Mouse (Mus musculus): ENCODE data around the gene Ppfia4. TPM values are rescaled to one million over a fixed set of nuclear protein-coding genes. Genes with fewer than 3 reads are reported as not detected.
A peak's percentile ranks its signal among the peaks of the same experiment; 100 is the strongest.

Ppfia4 gene
- polyA plus RNA-seq, 1 experiment from 2014 or later = 2.4 TPM

DNA sequence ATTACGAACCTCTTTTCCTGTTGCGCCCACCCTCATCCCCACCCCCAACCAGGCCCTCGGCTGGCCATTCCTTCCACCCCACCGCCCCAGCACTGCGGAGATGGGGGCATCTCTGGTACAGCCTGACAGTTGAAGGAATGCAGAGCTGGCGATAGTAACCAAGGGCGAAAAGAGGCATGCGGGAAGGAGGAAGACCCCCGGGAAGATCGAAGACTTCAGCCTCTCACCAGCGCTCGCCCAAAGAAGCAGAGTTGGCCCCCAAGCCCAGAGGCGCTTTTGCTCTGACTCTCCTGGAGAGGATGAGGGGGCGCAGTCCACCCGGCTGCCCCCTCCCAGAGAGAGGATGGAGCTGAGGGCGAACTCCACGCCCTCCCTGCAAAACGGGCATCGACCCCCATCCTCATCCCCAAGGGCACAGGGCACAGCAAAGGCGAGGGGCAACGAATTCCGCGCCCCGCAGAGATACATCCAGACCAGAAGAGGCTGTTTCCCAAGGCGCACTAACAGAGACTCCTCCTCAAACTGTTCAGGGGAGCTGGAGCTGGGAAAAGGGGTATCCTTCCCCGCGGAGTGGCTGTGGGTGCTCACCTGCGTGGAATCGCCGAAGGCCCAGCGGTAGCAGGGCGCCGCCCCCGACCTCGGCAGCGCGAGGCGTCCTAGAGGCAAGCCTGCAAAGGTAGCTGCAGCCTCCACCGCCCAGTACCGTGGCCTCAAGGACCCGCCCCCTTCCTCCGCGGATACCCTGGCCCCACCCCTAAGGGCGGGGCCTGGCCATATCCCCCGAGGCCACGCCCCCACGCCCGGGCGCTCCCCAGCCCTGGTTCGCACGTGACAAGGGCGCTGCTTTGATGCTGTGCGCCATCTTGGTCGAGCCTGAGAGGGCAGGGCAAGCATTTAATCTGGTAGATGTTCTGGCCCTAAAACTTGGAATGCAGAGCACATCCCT is 11.6 kb upstream of the Ppfia4 start:
- Histone ChIP-seq H3K36me3 (ENCODE audit: insufficient read depth) (peaks cover 31% of the 10 kb centered on the region), H3K4me1 (ENCODE audit: insufficient read depth) (peaks cover 6% of the 10 kb centered on the region; the same call in 1 of the 2 replicates), H3K27ac (ENCODE audit: low read depth) (no peak overlapping the region), H3K9me3 (ENCODE audit: low read depth, low read length) (no peaks in the 10 kb centered on the region), H3K4me2 (peak overlapping the region; percentile 94), H3K4me3 (ENCODE audit: low read depth, low read length) (peak overlapping the region; percentile 53), H3K9ac (peak overlapping the region; percentile 59), H3K27me3 (ENCODE audit: insufficient read depth, low read length) (no peaks in the 10 kb centered on the region)
- under 1% methylated on average over 54 of the region's 54 CpGs for WGBS
- TF ChIP-seq CTCF (IDR thresholded peaks at IDR 0.05; ENCODE audit: low read depth) = no peak
- ATAC-seq (ENCODE audit: insufficient read depth) (peak; percentile 94), DNase-seq (peak; percentile 96)

DNA sequence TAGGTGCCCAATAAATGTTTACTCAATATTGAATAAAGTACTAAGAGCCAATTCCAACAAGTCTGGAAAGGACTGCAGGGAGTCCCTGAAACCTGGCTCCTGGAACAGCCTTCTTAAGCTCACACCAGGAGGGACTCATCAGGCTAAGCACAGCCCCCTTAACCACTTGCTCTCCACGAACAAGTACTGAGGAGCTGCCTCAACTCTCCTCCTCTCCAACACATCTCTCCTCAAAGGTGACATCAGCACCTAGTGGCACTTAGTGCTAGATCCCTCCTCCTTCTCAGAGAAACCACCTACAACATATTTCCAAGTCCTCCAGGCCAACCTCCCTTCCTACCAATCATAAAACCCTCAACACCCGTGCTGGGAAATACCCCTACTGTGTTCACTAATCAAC is 10.8 kb upstream of the Ppfia4 start:
- ATAC-seq (ENCODE audit: insufficient read depth) = 0 out of 2 replicates have a peak, but pooled peaks have one; percentile 1
- Histone ChIP-seq H3K27me3 (ENCODE audit: insufficient read depth, low read length) (no peaks in the 10 kb centered on the region), H3K9ac (no peak overlapping the region; the same call in 1 of the 2 replicates), H3K27ac (ENCODE audit: low read depth) (no peak overlapping the region), H3K36me3 (ENCODE audit: insufficient read depth) (peaks cover 27% of the 10 kb centered on the region), H3K4me3 (ENCODE audit: low read depth, low read length) (peak overlapping the region; percentile 53), H3K4me1 (ENCODE audit: insufficient read depth) (peaks cover 6% of the 10 kb centered on the region; the same call in 1 of the 2 replicates), H3K4me2 (peak overlapping the region; percentile 94), H3K9me3 (ENCODE audit: low read depth, low read length) (no peaks in the 10 kb centered on the region)
- 2% methylated on average over 2 of the region's 2 CpGs for WGBS
- no peak for TF ChIP-seq CTCF (IDR thresholded peaks at IDR 0.05; ENCODE audit: low read depth)
- peak; percentile 12 for DNase-seq

DNA sequence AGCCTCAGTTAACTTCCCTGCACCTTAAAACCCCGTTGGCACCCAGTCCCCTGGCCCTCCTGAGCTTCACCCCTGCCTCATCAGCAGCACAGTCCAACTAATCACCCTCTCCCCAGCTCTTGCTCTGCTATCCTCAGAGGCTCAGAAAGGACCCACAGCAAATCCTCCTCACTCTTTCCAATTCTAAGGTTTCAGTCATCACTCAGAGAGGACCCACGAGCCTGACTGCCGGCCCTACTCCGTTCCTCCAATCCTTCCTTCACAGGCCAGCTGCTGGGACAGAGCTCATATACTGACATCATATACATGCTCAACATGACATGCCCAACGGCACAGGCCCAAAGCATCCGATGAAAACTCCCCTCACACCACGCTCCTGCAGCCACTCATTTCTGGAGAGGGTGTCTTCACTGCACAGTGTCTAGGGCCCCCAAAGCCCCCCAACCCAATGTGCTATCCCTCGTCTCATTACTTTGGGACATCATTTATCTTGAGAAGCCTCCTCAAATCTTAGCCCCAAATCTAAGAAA is 10.1 kb upstream of the Ppfia4 start:
- H3K4me2 ChIP-seq = no peak overlapping the region
- H3K4me3 ChIP-seq (ENCODE audit: low read depth, low read length) = no peak overlapping the region
- ATAC-seq (ENCODE audit: insufficient read depth) = no peak
- no peaks in the 10 kb centered on the region for H3K27me3 ChIP-seq (ENCODE audit: insufficient read depth, low read length)
- no peak for TF ChIP-seq CTCF (IDR thresholded peaks at IDR 0.05; ENCODE audit: low read depth)
- no peaks in the 10 kb centered on the region for H3K9me3 ChIP-seq (ENCODE audit: low read depth, low read length)
- peaks cover 22% of the 10 kb centered on the region for H3K36me3 ChIP-seq (ENCODE audit: insufficient read depth)
- H3K27ac ChIP-seq (ENCODE audit: low read depth) = no peak overlapping the region
- no peak overlapping the region for H3K9ac ChIP-seq
- 70% methylated on average over 8 of the region's 8 CpGs for WGBS
- peaks cover 6% of the 10 kb centered on the region; the same call in 1 of the 2 replicates for H3K4me1 ChIP-seq (ENCODE audit: insufficient read depth)
- no peak for DNase-seq

DNA sequence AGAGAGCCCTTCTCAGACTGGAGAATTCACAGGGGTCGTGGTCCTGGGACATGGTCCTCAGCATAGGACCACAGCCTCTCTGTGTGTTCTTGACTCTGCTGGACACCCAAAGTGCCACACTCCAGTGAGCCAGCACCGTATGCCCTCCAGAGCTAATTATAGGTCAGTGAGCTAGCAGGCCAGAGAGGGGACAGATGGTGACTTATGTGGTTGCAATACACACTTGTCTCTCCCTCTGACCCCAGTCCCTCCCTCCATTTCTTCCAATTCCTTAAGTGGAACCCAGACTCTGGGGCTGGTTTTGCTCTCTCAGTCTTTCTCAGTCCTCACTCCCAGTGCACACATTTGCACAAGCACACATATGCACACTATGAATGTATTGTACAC is 9.5 kb upstream of the Ppfia4 start:
- no peak overlapping the region for H3K9ac ChIP-seq
- DNase-seq (no peak), ATAC-seq (ENCODE audit: insufficient read depth) (no peak)
- H3K27me3 ChIP-seq (ENCODE audit: insufficient read depth, low read length) = no peaks in the 10 kb centered on the region
- TF ChIP-seq CTCF (IDR thresholded peaks at IDR 0.05; ENCODE audit: low read depth) = no peak
- no peak overlapping the region for H3K4me2 ChIP-seq
- H3K4me3 ChIP-seq (ENCODE audit: low read depth, low read length) = no peak overlapping the region
- H3K27ac ChIP-seq (ENCODE audit: low read depth) = no peak overlapping the region
- H3K9me3 ChIP-seq (ENCODE audit: low read depth, low read length) = no peaks in the 10 kb centered on the region
- peaks cover 17% of the 10 kb centered on the region for H3K36me3 ChIP-seq (ENCODE audit: insufficient read depth)
- peaks cover 6% of the 10 kb centered on the region; the same call in 1 of the 2 replicates for H3K4me1 ChIP-seq (ENCODE audit: insufficient read depth)
- 63% methylated on average over 2 of the region's 2 CpGs for WGBS

DNA sequence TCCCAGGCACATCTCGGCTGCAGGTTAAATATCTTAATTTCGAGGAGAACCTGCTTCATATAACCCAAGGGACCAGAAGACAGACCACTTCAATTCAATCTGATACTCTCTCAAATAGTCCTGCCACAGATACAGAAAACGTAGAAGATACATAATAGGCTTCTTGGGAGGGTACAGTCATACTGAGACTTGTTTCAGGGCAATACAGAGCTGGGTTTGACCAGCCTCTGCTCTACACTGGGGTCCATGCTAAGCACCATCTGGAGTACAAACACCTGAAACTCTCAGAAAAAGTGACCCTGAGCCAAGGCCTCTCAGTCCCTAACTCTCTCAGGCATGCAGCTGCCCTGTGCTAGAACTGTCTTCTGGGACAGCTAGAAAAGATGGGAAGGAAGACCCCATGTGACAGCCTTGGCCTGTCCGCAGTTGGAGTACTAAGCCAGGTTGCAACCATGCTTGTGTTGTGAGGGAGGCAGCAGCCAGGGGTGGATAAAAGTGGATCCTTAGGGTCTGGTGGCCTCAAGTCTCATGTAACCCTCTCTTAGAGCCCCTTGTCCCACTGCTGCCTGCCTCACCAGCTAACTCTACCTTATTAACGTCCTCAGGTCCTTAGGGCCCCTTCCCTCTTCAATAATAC is 9.0 kb upstream of the Ppfia4 start:
- TF ChIP-seq CTCF (IDR thresholded peaks at IDR 0.05; ENCODE audit: low read depth) = no peak
- Histone ChIP-seq H3K9me3 (ENCODE audit: low read depth, low read length) (no peaks in the 10 kb centered on the region), H3K27ac (ENCODE audit: low read depth) (no peak overlapping the region), H3K27me3 (ENCODE audit: insufficient read depth, low read length) (no peaks in the 10 kb centered on the region), H3K9ac (no peak overlapping the region), H3K36me3 (ENCODE audit: insufficient read depth) (peaks cover 12% of the 10 kb centered on the region), H3K4me3 (ENCODE audit: low read depth, low read length) (no peak overlapping the region), H3K4me1 (ENCODE audit: insufficient read depth) (peaks cover 6% of the 10 kb centered on the region; the same call in 1 of the 2 replicates), H3K4me2 (no peak overlapping the region)
- 71% methylated on average over 5 of the region's 5 CpGs for WGBS
- ATAC-seq (ENCODE audit: insufficient read depth) (no peak), DNase-seq (no peak)

DNA sequence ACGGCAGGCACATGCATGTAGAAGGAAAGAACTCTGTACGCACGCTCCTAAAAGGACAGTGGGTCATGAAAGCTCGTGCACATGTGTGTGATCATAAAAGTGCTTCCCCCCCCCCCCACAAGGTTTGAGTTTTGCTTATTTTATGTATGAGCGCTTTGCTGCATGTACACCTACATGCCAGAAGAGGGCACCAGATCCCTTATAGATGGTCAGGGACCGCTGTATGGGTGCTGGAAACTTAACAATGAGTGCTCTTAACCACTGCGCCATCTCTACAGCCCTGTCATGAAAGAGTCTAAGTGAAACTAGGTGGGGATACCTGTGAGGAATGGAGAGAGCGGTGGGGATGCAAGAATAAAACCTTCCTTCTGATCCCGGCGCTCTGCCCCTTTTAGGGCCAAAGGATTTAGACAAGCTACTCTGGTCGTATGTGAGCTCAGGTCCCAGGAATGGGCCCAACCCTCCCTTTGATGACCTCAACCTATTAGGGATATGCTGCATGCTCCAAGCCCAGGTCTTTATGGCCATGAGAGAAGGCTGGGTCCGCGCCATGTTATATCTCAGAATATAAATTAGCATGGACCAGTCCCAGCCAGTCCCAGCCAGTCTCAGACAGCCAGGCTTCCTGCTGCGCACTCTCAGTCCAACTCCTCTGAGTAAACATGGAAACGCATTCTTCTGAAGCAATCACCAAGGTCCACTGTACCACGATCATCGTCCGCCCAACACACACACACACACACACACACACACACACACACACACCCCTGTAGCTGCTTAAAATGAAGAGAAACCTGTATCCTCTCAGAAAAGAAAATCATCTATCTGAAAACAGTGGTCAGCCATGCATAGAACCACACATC is 7.3 kb upstream of the Ppfia4 start:
- H3K4me2 ChIP-seq = no peak overlapping the region
- peaks cover 6% of the 10 kb centered on the region; the same call in 1 of the 2 replicates for H3K4me1 ChIP-seq (ENCODE audit: insufficient read depth)
- H3K36me3 ChIP-seq (ENCODE audit: insufficient read depth) = no peaks in the 10 kb centered on the region
- no peak overlapping the region for H3K9ac ChIP-seq
- no peaks in the 10 kb centered on the region for H3K27me3 ChIP-seq (ENCODE audit: insufficient read depth, low read length)
- peak; percentile 21; the same call in 1 of the 2 replicates for TF ChIP-seq CTCF (IDR thresholded peaks at IDR 0.05; ENCODE audit: low read depth)
- no peak overlapping the region for H3K4me3 ChIP-seq (ENCODE audit: low read depth, low read length)
- H3K27ac ChIP-seq (ENCODE audit: low read depth) = no peak overlapping the region
- ATAC-seq (ENCODE audit: insufficient read depth) (no peak), DNase-seq (no peak)
- H3K9me3 ChIP-seq (ENCODE audit: low read depth, low read length) = no peaks in the 10 kb centered on the region
- WGBS = 93% methylated on average over 18 of the region's 18 CpGs

Measured in lung, embryonic 14.5 days (tissue).